Comparison of ENCODE assay signal across 31 mouse cellular contexts in genomic region chr13:79886361-79886760, GRCm38 (mm10).
"Had no signal": no experiment of that assay in that cellular context is flagged by ENCODE, and none has a peak within 500 bp of the region (broad histone marks: within the 10 kb centered on the region; RNA-seq: fewer than 3 reads in every experiment).

No protein-coding gene starts in this region.

- ATAC-seq: liver, embryonic 12.5 days; liver, postnatal 0 days; lung, postnatal 0 days; midbrain, embryonic 13.5 days; midbrain, embryonic 15.5 days; midbrain, embryonic 16.5 days had no signal

- H3K9ac ChIP-seq: limb, embryonic 12.5 days; limb, embryonic 15.5 days; liver, embryonic 12.5 days; liver, embryonic 13.5 days; liver, embryonic 14.5 days; liver, embryonic 15.5 days; liver, postnatal 0 days; lung, embryonic 14.5 days; lung, embryonic 15.5 days; midbrain, embryonic 12.5 days; midbrain, embryonic 13.5 days; midbrain, embryonic 15.5 days; neural tube, embryonic 12.5 days had no signal

- H3K27me3 ChIP-seq: limb, embryonic 12.5 days; limb, embryonic 15.5 days; liver, embryonic 12.5 days; liver, embryonic 13.5 days; liver, embryonic 15.5 days; lung, embryonic 15.5 days; megakaryocyte, embryonic 14.5 days; midbrain, embryonic 12.5 days; midbrain, embryonic 13.5 days; midbrain, embryonic 15.5 days; neural tube, embryonic 12.5 days had no signal

- H3K4me3 ChIP-seq: left cerebral cortex, adult 2 months; limb, embryonic 12.5 days; limb, embryonic 15.5 days; liver, embryonic 12.5 days; liver, embryonic 13.5 days; liver, embryonic 15.5 days; lung, embryonic 15.5 days; megakaryocyte, embryonic 14.5 days; midbrain, embryonic 10.5 days; midbrain, embryonic 12.5 days; midbrain, embryonic 13.5 days; midbrain, embryonic 15.5 days; myocyte; neural tube, embryonic 12.5 days had no signal

- DNase-seq: left cerebral cortex, postnatal 4 days; liver; liver, embryonic 13.5 days; liver, postnatal 0 days; lung, adult 18-20 months; lung, adult 2 months; lung, embryonic 14.5 days; lung, postnatal 10 days; lung, postnatal 14 days; lung, postnatal 36 days; lung, postnatal 4 days; midbrain, embryonic 14.5 days had no signal

- H3K9me3 ChIP-seq: limb, embryonic 12.5 days; limb, embryonic 15.5 days; liver, embryonic 12.5 days; liver, embryonic 13.5 days; liver, embryonic 15.5 days; lung, embryonic 15.5 days; midbrain, embryonic 10.5 days; midbrain, embryonic 12.5 days; midbrain, embryonic 13.5 days; midbrain, embryonic 15.5 days; neural tube, embryonic 12.5 days had no signal

- H3K4me2 ChIP-seq: limb, embryonic 12.5 days; limb, embryonic 15.5 days; liver, embryonic 11.5 days; liver, embryonic 12.5 days; liver, embryonic 13.5 days; liver, embryonic 15.5 days; lung, embryonic 14.5 days; lung, embryonic 15.5 days; midbrain, embryonic 11.5 days; midbrain, embryonic 12.5 days; midbrain, embryonic 13.5 days; midbrain, embryonic 15.5 days; neural tube, embryonic 12.5 days had no signal

- H3K27ac ChIP-seq: left cerebral cortex, adult 2 months; limb, embryonic 12.5 days; limb, embryonic 15.5 days; liver, embryonic 12.5 days; liver, embryonic 13.5 days; liver, embryonic 14.5 days; liver, embryonic 15.5 days; lung, embryonic 15.5 days; macrophage; midbrain, embryonic 10.5 days; midbrain, embryonic 12.5 days; midbrain, embryonic 13.5 days; midbrain, embryonic 15.5 days; neural tube, embryonic 12.5 days had no signal

- H3K4me1 ChIP-seq: limb, embryonic 12.5 days; limb, embryonic 15.5 days; liver, embryonic 12.5 days; liver, embryonic 13.5 days; liver, embryonic 15.5 days; lung, embryonic 15.5 days; megakaryocyte, embryonic 14.5 days; midbrain, embryonic 10.5 days; midbrain, embryonic 12.5 days; midbrain, embryonic 13.5 days; midbrain, embryonic 15.5 days; neural tube, embryonic 12.5 days had no signal

- H3K36me3 ChIP-seq: limb, embryonic 12.5 days; limb, embryonic 15.5 days; liver, embryonic 12.5 days; liver, embryonic 13.5 days; liver, embryonic 15.5 days; lung, embryonic 15.5 days; midbrain, embryonic 10.5 days; midbrain, embryonic 12.5 days; midbrain, embryonic 13.5 days; midbrain, embryonic 15.5 days; neural tube, embryonic 12.5 days had no signal
